Mouse (Mus musculus): ENCODE measurements at regions not wholly inside any gene's neighbourhood (a gene's known extent, or its start where the extent isn't known, plus 50 kb on each side); places are given as distances from the start of the nearest gene placed in this dataset.

DNA sequence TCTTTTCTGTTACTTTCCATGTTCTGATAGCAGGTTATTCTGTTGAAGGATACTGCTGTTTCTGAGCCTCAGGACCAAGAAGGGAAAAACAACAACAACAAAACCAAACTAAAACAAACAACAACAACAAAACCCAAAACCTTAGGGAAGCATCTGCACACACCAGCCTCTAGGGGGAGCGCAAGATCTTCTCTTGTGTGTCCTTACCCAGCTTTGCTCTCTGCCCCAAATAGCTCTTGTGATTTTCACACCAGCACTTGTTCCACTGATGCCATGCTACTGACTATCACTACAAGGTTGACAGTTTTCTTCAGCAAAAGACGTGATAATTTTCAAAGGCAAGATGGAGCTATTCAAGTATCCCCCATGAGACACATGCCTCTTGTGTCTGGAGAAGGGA lies 59.8 kb upstream of the Nrg3 start:
- peak; percentile 18 to 52 for DNase-seq (ENCODE audit: low spot score in 2 of 2)

All from right cerebral cortex, adult 2 months (tissue).